Mouse (Mus musculus) ovary, postnatal 10 days (tissue): Measurements from ENCODE around the gene Pias3.
"Not testable (repeated sequence)": the region's sequence is repeated elsewhere in the genome, so short reads cannot be mapped to it uniquely, and the experiment has no call there.

ENCODE experiments used
- DNase-seq: peaks from one replicate; pipeline ENCODE4 v3.0.0; 2022; ENCODE audit warnings: low spot score

Gene Pias3

DNA sequence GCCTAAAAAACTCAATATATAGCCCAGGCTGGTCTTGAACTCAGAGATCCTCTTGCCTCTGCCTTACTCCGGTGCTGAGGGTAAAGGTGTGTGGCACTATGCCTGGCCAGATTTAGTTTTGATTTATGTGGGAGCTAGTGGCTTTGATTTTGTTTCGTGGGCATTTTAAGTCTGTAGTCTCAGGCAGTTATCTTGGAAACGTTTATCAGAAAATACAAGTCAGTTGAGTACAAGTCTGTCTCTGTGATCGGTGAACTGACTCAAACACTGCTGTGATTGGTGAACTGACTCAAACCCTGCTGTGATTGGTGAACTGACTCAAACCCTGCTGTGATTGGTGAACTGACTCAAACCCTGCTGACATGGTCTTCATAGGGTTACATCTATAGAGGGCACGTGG lies 34.6 kb downstream of the Pias3 start:
- no peak for DNase-seq

DNA sequence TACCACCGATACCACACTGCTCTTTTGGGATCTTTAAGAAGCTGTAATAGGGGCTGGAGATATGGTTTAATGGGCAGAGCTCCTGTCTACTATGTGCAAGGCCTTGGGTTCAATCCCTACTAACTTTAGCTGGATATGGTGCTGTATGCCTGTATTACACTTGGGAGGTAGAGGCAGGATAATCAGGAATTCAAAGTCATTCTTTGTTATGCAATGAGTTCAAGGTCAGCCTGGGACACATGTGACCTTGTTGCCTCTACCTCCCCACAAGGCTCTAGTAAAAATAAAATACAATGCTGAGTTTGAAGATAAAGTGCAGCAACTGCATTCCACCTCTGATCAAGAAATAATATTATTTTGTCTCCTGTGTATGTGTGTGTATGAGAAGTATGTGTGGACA lies 37.8 kb downstream of the Pias3 start:
- no peak for DNase-seq

DNA sequence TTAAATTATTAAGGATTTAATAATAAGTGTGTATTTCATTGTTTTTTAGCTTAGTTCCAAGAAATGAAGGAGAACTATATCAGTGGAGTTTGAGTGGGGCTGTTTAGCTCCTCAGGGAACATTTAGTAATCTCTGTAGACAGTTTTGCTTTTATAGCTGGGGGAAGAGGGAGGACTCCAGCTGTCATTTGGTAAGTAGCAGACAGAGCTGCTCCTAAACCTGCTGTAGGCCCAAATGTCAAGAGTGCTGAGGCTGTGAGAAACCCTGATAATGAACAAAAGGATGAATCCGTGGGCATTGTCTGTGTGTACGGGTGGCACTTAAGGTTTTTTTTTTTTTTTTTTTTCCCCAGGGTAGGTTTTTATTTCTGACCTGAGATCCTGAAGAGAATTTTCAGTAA lies 39.0 kb downstream of the Pias3 start:
- DNase-seq: no peak

DNA sequence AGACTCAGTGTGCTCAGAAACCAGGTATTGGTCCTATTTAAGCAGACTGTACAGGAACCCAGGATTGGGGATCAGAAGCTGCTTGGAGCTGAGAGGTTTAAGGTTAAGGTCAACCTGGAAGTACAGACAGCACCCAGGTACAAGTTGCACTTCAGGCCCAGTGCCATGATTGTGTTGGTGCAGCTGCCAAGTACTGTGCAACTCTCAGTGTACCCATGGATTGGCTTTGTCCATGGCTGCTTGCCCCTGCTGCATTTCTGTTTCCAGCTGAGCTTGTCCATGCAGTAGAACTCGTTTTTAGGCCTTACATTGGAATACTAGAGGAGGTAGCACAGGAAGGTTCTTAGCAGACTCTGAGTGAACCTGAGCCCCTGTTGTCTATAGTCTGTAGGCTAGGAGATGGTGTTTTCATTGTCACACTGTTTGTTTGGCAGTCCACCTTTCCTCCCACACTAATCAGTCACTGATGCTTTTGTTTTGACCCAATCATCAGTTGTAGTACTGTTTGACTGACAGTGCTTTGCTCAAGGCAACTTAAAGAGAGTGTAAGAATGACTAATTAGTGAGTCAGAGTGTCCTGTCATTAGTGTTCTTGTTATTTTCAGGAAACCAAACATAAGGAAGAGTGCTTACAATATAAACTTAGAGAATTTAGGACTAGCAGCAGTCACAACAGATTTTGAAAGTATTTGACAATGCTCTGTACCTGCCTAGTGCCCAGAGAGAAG lies 41.0 kb downstream of the Pias3 start:
- no peak for DNase-seq

DNA sequence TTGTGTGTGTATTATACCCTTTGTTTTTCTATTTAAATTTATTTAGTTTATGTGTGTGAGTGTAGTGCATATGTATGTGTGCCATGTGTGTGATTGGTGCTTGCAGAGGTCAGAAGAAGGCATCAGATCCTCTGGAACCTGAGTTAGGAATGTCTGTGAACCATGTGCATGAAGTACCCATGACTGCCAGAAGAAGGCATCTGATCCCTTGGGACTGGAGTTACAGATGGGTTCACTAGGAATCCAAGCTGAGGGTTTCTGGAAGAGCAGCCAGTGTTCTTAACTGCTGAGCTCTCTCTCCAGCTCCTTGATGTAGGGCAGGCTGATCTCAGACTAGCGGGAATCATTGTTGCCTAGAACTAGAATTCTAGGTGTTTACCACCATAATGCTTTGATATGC lies 41.8 kb downstream of the Pias3 start:
- no peak for DNase-seq

DNA sequence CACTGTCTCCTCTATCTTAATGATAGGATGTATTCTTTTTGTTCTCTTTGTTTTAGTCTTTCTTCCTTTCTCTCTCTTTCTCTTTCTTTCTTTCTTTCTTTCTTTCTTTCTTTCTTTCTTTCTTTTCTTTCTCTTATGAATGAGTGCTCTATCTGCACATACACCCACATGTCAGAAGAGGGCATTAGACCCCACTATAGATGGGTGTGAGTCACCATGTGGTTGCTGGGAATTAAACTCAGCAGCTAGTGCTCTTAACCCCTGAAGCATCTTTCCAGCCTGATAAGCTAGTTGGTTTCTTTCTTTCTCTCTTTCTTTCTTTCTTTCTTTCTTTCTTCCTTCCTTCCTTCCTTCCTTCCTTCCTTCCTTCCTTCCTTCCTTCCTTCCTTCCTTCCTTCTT lies 44.1 kb downstream of the Pias3 start:
- not testable (repeated sequence) for DNase-seq

DNA sequence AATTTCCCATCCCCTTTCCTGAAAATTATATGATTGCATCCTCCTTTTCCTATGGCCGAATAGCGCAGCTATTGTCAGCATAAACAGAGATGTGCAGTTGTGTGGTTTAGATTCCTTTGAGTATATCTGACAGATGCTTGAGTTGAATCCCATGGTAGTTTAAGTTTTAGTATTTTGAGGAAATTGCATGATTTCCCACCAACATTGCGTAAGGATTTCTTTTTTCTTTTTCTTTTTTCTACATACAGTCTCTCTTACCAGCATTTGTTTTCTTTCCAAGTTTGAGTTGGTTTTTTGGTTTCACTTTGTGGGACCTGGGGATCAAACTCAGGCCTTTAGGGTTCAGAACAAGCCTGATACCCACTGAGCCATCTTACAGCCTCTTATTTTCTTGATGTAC lies 48.2 kb downstream of the Pias3 start:
- no peak for DNase-seq

DNA sequence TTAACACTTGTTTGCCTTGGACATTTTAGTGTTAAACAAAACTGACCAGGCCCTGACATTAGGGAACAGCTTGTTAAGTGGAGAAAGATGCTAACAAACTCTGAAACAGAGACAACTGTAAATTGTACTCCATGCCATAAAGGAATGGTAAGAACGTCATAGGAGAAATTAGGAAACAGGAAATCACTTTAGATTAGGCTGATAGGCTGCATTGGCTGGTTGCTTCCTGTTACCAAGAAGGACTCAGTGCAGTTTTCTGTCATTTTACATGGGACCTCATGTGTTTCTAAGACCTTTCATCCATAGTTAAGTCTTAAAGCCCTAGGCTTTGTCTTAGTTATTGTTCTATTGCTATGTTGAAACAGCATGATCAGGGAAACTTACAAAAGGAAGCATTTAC lies 50.6 kb downstream of the Pias3 start:
- DNase-seq: no peak
